Mouse (Mus musculus): ENCODE results near the gene Npas3.

GRCm38 (mm10) chr12:53527046-53527445, 278.6 kb downstream of the Npas3 start:
- TF ChIP-seq CTCF (IDR thresholded peaks at IDR 0.05; ENCODE audit: low read depth) (no peak), EP300 (optimal IDR thresholded peaks at IDR 0.05) (no peak)

Measured in stomach, postnatal 0 days (tissue).